Mouse (Mus musculus): ENCODE data around the gene Slc9b1.

DNA sequence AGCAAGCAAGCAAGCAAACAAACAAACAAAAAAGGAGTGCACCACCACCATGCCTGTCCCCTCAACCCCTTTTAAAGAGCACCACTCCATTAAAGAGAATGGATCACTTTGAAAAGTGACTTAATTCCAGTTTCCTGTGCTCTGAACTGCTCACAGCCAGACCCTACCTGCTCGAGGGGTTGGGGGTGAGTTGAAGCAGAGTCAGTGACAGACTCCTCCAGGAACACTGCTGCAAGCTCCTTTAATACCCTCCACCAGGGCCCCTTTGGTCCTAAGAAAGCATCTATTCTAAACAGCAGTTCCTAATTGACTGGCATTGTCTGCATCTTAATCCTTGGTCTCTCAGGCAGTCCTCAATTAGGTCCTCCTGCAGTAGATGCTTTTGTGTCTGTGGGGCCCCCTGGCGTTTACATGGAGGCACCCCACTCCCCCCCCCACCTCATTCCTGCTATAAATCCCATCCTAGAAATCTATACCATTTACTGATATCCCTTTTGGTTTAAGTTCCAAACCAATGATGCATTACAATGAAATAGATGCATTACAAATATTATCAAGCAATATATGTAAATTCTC is 34.8 kb upstream of the Slc9b1 start:
- TF ChIP-seq TAL1 (IDR thresholded peaks at IDR 0.05; ENCODE audit: low read length) (no peak), GATA1 (IDR thresholded peaks at IDR 0.05; ENCODE audit: low read length) (no peak)

Data from erythroblast, embryonic 14.5 days (primary cell).